Mouse (Mus musculus): ENCODE results near the gene Ccdc57. TPM values are rescaled to one million over a fixed set of nuclear protein-coding genes. Genes with fewer than 3 reads are reported as not detected.
A peak's percentile ranks its signal among the peaks of the same experiment; 100 is the strongest.

Gene Ccdc57
- 2.9 and 3.5 TPM in 2 replicates for polyA plus RNA-seq (2012; rRNA removed)

- Histone ChIP-seq H3K36me3 (ENCODE audit: control insufficient read depth, insufficient read depth, low read length) (no peaks in the 10 kb centered on the region), H3K4me3 (ENCODE audit: insufficient read depth, low read depth, low read length) (peak within 1 kb of the TSS; percentile 96), H3K27ac (ENCODE audit: insufficient read depth, low read depth, low read length) (no peak within 1 kb of the TSS), H3K27me3 (replicated peaks; ENCODE audit: control insufficient read depth, insufficient read depth, low read length) (no peaks in the 10 kb centered on the region), H3K4me1 (ENCODE audit: control insufficient read depth, insufficient read depth, low read length) (peaks cover 3% of the 10 kb centered on the region; the same call in 1 of the 2 replicates)
- TF ChIP-seq CTCF (conservative IDR thresholded peaks at IDR 0.05; ENCODE audit: insufficient read depth, insufficient read length, low read depth, low read length), result no peak
- TF ChIP-seq POLR2A (IDR thresholded peaks at IDR 0.05; ENCODE audit: low read depth, low read length), result no peak
- DNase-seq, result peak; percentile 95
- 10% methylated on average over 44 of the region's 44 CpGs for WGBS
Observed at GRCm38 (mm10) chr11:120932564-120933398, at the start of gene Ccdc57. Gene Ccdc57, minus strand, starts transcription at chr11:120932872.

- no peaks in the 10 kb centered on the region for H3K27me3 ChIP-seq (replicated peaks; ENCODE audit: control insufficient read depth, insufficient read depth, low read length)
- H3K4me1 ChIP-seq (ENCODE audit: control insufficient read depth, insufficient read depth, low read length), result peaks cover 46% of the 10 kb centered on the region
- DNase-seq, result no peak
- TF ChIP-seq CTCF (conservative IDR thresholded peaks at IDR 0.05; ENCODE audit: insufficient read depth, insufficient read length, low read depth, low read length) (no peak), POLR2A (IDR thresholded peaks at IDR 0.05; ENCODE audit: low read depth, low read length) (no peak)
- peaks cover 12% of the 10 kb centered on the region for H3K36me3 ChIP-seq (ENCODE audit: control insufficient read depth, insufficient read depth, low read length)
- no peak overlapping the region for H3K27ac ChIP-seq (ENCODE audit: insufficient read depth, low read depth, low read length)
- no peak overlapping the region for H3K4me3 ChIP-seq (ENCODE audit: insufficient read depth, low read depth, low read length)
Observed at GRCm38 (mm10) chr11:120982459-120982858, 49.8 kb upstream of the Ccdc57 start.

GRCm38 (mm10) chr11:120981661-120982060 is 49.0 kb upstream of the Ccdc57 start:
- Histone ChIP-seq H3K4me3 (ENCODE audit: insufficient read depth, low read depth, low read length) (no peak overlapping the region), H3K36me3 (ENCODE audit: control insufficient read depth, insufficient read depth, low read length) (peaks cover 12% of the 10 kb centered on the region), H3K4me1 (ENCODE audit: control insufficient read depth, insufficient read depth, low read length) (peaks cover 38% of the 10 kb centered on the region), H3K27ac (ENCODE audit: insufficient read depth, low read depth, low read length) (no peak overlapping the region), H3K27me3 (replicated peaks; ENCODE audit: control insufficient read depth, insufficient read depth, low read length) (no peaks in the 10 kb centered on the region)
- no peak for TF ChIP-seq POLR2A (IDR thresholded peaks at IDR 0.05; ENCODE audit: low read depth, low read length)
- TF ChIP-seq CTCF (conservative IDR thresholded peaks at IDR 0.05; ENCODE audit: insufficient read depth, insufficient read length, low read depth, low read length), result no peak
- WGBS, result 34% methylated on average over 4 of the region's 4 CpGs
- peak; percentile 71 for DNase-seq

- peaks cover 29% of the 10 kb centered on the region for H3K4me1 ChIP-seq (ENCODE audit: control insufficient read depth, insufficient read depth, low read length)
- peaks cover 12% of the 10 kb centered on the region for H3K36me3 ChIP-seq (ENCODE audit: control insufficient read depth, insufficient read depth, low read length)
- H3K27ac ChIP-seq (ENCODE audit: insufficient read depth, low read depth, low read length), result no peak overlapping the region
- DNase-seq, result peak; percentile 72
- 34% methylated on average over 9 of the region's 9 CpGs for WGBS
- H3K4me3 ChIP-seq (ENCODE audit: insufficient read depth, low read depth, low read length), result no peak overlapping the region
- H3K27me3 ChIP-seq (replicated peaks; ENCODE audit: control insufficient read depth, insufficient read depth, low read length), result no peaks in the 10 kb centered on the region
- TF ChIP-seq POLR2A (IDR thresholded peaks at IDR 0.05; ENCODE audit: low read depth, low read length) (no peak), CTCF (conservative IDR thresholded peaks at IDR 0.05; ENCODE audit: insufficient read depth, insufficient read length, low read depth, low read length) (no peak)
Observed at GRCm38 (mm10) chr11:120980427-120981035, 47.9 kb upstream of the Ccdc57 start.

GRCm38 (mm10) chr11:120979711-120980426 is 47.2 kb upstream of the Ccdc57 start:
- 53% methylated on average over 8 of the region's 8 CpGs for WGBS
- Histone ChIP-seq H3K27ac (ENCODE audit: insufficient read depth, low read depth, low read length) (no peak overlapping the region), H3K36me3 (ENCODE audit: control insufficient read depth, insufficient read depth, low read length) (peaks cover 12% of the 10 kb centered on the region)

GRCm38 (mm10) chr11:120973318-120973717 is 40.6 kb upstream of the Ccdc57 start:
- peaks cover 9% of the 10 kb centered on the region for H3K36me3 ChIP-seq (ENCODE audit: control insufficient read depth, insufficient read depth, low read length)
- no peak for DNase-seq
- H3K4me1 ChIP-seq (ENCODE audit: control insufficient read depth, insufficient read depth, low read length), result peaks cover 17% of the 10 kb centered on the region; the same call in 1 of the 2 replicates
- no peak overlapping the region for H3K4me3 ChIP-seq (ENCODE audit: insufficient read depth, low read depth, low read length)
- H3K27me3 ChIP-seq (replicated peaks; ENCODE audit: control insufficient read depth, insufficient read depth, low read length), result no peaks in the 10 kb centered on the region
- 45% methylated on average over 6 of the region's 6 CpGs for WGBS
- TF ChIP-seq POLR2A (IDR thresholded peaks at IDR 0.05; ENCODE audit: low read depth, low read length) (no peak), CTCF (conservative IDR thresholded peaks at IDR 0.05; ENCODE audit: insufficient read depth, insufficient read length, low read depth, low read length) (no peak)
- no peak overlapping the region for H3K27ac ChIP-seq (ENCODE audit: insufficient read depth, low read depth, low read length)

More at GRCm38 (mm10) chr11:120979711-120980426, 47.2 kb upstream of the Ccdc57 start:
- no peak for DNase-seq
- no peaks in the 10 kb centered on the region for H3K27me3 ChIP-seq (replicated peaks; ENCODE audit: control insufficient read depth, insufficient read depth, low read length)
- TF ChIP-seq CTCF (conservative IDR thresholded peaks at IDR 0.05; ENCODE audit: insufficient read depth, insufficient read length, low read depth, low read length), result no peak
- H3K4me1 ChIP-seq (ENCODE audit: control insufficient read depth, insufficient read depth, low read length), result peaks cover 26% of the 10 kb centered on the region
- H3K4me3 ChIP-seq (ENCODE audit: insufficient read depth, low read depth, low read length), result no peak overlapping the region

Data from kidney, adult 2 months (tissue).